Mouse (Mus musculus) ES-Bruce4 (cell line): ENCODE results near the gene Itk.

Experiments
- CTCF ChIP-seq: IDR thresholded peaks from one replicate; pipeline ENCODE4 v1.8.1; 2011; ENCODE audit warnings: low read depth, low read length
- EP300 ChIP-seq: IDR thresholded peaks from 2 replicates; pipeline ENCODE4 v1.6.1; 2011; ENCODE audit warnings: low read depth, low read length; ENCODE audit not compliant: insufficient read depth
- POLR2A ChIP-seq: IDR thresholded peaks from one replicate; pipeline ENCODE4 v1.8.1; 2011; ENCODE audit warnings: low read length; ENCODE audit not compliant: insufficient read depth

DNA sequence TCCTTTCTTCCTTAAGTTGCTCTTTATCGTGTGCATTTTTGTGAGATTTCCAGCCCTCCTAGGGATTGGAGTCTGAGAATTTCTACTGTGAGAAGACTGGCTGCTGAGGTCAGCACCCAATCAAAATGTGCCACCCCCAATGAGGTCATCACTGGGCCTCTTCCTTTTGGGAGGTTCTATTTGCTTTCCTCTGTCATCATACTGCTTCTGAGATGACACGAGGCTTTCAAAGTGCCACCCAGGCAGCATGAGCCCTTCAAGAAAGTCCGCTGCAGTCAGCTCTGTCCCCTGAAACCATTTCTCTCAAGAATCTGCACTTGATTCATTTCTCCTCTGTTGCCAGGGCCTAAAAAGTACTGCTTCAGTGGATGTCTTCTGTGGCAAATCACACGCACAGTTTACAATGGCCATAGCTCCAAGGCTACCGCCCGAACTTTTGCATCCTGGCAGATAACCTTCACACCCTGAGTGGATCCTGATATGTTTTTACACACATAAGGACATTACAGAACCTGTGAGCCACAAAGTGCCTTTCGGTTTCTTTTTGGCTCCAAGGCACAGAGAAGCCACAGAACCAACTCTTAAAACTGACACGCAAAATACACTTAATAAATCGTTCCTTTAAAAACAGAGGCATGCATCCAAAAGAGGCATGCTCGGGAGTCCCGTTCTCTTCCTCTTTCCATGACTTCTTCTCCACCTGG, 80.9 kb downstream of the Itk start:
- TF ChIP-seq CTCF (no peak), POLR2A (no peak), EP300 (no peak)
